Mouse (Mus musculus) thymus, adult 2 months (tissue): ENCODE data around the gene Cap2. TPM values are rescaled to one million over a fixed set of nuclear protein-coding genes. Genes with fewer than 3 reads are reported as not detected.
A peak's percentile ranks its signal among the peaks of the same experiment; 100 is the strongest.

Experiments used
- DNase-seq: peaks from one replicate; pipeline ENCODE4 v3.0.0; 2021
- H3K27ac ChIP-seq: fragments of 200-500 bp; 2 replicates; pipeline ENCODE4 v1.5.1; 2012; ENCODE audit warnings: low read length, control low read depth; ENCODE audit not compliant: control insufficient read depth, insufficient read depth
- H3K27me3 ChIP-seq: fragments of 200-500 bp; 2 replicates; pipeline ENCODE4 v1.6.1; 2012; ENCODE audit warnings: mild to moderate bottlenecking, low read length, moderate library complexity, mixed read lengths; ENCODE audit not compliant: control insufficient read depth, insufficient read depth
- H3K36me3 ChIP-seq: fragments of 200-500 bp; 2 replicates; pipeline ENCODE4 v1.6.1; 2012; ENCODE audit warnings: mild to moderate bottlenecking, low read length, moderate library complexity; ENCODE audit not compliant: control insufficient read depth, insufficient read depth
- H3K4me1 ChIP-seq: fragments of 200-500 bp; replicated peaks from 2 replicates; pipeline ENCODE4 v1.6.1; 2012; ENCODE audit warnings: low read length; ENCODE audit not compliant: control insufficient read depth, insufficient read depth
- H3K4me3 ChIP-seq: fragments of 200-500 bp; 2 replicates; pipeline ENCODE4 v1.5.1; 2012; ENCODE audit warnings: mild to moderate bottlenecking, low read length, control low read depth, moderate library complexity; ENCODE audit not compliant: control insufficient read depth, insufficient read depth
- CTCF ChIP-seq: fragments of 200-500 bp; IDR thresholded peaks from 2 replicates; pipeline ENCODE4 v1.5.1; 2012; ENCODE audit warnings: mild to moderate bottlenecking, control low read depth, low read length, moderate library complexity, borderline replicate concordance; ENCODE audit not compliant: control insufficient read depth, poor library complexity, insufficient read depth; ENCODE audit errors: extremely low read depth
- POLR2A ChIP-seq: fragments of 200-500 bp; IDR thresholded peaks from 2 replicates; pipeline ENCODE4 v1.6.1; 2012; ENCODE audit warnings: mild to moderate bottlenecking, low read length, control low read depth, moderate library complexity; ENCODE audit not compliant: control insufficient read depth, poor library complexity, insufficient read depth; ENCODE audit errors: extremely low read depth
- WGBS: fragments of 180-500 bp; shearing (Covaris S2); methylation state at CpG from one replicate; pipeline ENCODE4 v1.1.7; 2018; 5-methylcytosine and 5-hydroxymethylcytosine counted together
- polyA plus RNA-seq: library from polyadenylated mRNA; depleted of rRNA; stranded (reverse); fragments of >200 nt; gene quantifications from 2 replicates; pipeline ENCODE4 v1.2.3, GENCODE M21; 2012

The Cap2 gene
- polyA plus RNA-seq, 1 experiment, result 12.9 TPM

DNA sequence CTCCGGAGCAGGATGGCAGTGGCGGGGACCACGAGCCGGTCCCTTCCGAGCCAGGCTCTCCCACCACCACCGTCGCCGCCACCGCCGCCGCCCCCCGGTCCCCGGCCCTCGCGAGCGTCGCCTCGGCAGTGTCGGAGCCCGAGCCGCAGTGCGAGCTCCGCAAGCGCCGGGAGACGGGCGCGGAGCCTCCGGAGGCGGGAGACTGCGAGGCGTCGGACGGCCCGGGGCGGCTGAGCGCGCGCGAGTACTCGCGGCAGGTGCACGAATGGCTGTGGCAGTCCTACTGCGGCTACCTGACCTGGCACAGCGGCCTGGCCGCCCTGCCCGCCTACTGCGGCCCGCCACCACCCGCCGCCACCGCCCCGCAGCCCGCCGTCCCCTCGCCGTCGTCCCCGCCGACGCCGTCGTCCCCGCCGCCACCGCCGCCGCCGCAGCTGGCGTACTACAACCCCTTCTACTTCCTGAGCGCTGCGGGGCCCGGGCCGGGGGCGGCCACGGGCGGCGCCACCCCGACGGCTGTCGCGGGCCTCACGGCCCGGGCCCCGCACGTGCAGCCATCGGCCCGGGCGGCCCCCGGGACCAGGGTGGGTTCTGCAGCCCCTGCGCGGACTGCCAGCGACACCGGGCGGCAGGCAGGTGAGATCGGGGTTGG lies 168.1 kb downstream of the Cap2 start:
- DNase-seq, result peak; percentile 57
- Histone ChIP-seq H3K36me3 (peaks cover 18% of the 10 kb centered on the region), H3K27ac (no peak overlapping the region), H3K27me3 (no peaks in the 10 kb centered on the region), H3K4me3 (peak overlapping the region; percentile 68), H3K4me1 (0 out of 2 replicates have a peak, but pooled peaks cover 3% of the 10 kb centered on the region)
- TF ChIP-seq CTCF (no peak), POLR2A (no peak)
- 1% methylated on average over 94 of the region's 96 CpGs for WGBS

DNA sequence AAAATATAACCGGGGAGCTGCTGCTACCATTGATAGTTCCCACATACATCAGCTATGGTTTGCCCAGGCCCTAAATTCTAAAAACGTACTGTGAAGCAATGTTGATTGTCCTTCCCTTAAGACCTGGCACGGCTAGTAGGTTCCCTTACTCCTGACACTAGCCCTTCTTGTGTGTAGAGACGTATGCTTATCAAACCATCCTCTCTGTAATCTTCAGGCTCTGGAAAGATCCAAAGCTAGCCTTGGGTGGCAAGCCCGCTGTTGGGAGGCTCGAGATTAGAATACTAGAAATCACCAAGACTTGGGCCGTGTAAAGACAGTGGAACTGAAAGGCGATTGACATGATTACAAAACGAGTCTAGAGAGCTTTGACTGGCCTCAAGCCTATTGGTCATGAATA lies 168.9 kb downstream of the Cap2 start:
- no peaks in the 10 kb centered on the region for H3K27me3 ChIP-seq
- no peak overlapping the region for H3K27ac ChIP-seq
- DNase-seq, result no peak
- no peak overlapping the region for H3K4me3 ChIP-seq
- 0 out of 2 replicates have a peak, but pooled peaks cover 3% of the 10 kb centered on the region for H3K4me1 ChIP-seq
- no peak for TF ChIP-seq CTCF
- 77% methylated on average over 9 of the region's 9 CpGs for WGBS
- peaks cover 24% of the 10 kb centered on the region for H3K36me3 ChIP-seq

DNA sequence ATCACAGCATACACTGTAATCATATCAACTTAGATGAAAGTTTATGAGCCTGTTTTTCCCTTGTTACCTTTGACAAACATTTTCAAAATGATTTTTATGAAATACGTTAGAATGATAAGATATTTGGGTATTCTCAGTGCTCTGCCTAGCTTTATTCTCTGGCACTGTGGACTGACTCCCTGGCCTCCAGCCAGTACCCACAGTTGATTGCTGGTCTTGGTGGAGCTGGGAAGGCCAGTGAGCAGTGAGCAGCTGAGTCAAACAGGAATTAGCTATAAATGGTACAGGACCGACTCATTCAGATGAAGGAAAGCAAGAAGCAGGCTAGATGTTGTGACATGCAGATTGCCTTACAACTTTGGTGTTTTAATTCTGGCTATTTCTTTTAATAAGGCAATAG lies 173.0 kb downstream of the Cap2 start:
- TF ChIP-seq CTCF, result no peak
- TF ChIP-seq POLR2A, result no peak
- Histone ChIP-seq H3K27ac (no peak overlapping the region), H3K4me1 (0 out of 2 replicates have a peak, but pooled peaks cover 3% of the 10 kb centered on the region), H3K27me3 (no peaks in the 10 kb centered on the region), H3K4me3 (no peak overlapping the region), H3K36me3 (peaks cover 44% of the 10 kb centered on the region)
- DNase-seq, result no peak
- WGBS, result 89% methylated on average over 2 of the region's 2 CpGs

DNA sequence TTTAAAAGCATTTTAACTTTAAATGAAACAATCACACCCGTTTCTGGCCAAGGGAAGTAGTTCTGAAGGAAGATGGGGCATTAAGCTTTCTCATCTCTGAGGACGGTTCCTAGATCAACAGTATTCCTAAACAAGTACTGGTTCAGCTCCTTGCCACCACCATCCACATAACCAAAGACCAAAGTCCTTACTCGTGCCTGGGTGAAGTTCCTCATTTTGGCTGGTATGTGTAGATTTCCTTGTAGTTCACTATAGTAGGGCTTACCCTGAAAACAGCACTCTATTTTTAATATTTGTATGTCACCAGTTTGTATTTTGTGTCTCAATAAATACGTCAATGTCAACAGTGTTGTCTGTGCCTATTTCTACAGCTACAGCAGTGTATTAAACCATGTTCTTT lies 176.1 kb downstream of the Cap2 start:
- 87% methylated on average over 4 of the region's 4 CpGs for WGBS
- no peak for DNase-seq

DNA sequence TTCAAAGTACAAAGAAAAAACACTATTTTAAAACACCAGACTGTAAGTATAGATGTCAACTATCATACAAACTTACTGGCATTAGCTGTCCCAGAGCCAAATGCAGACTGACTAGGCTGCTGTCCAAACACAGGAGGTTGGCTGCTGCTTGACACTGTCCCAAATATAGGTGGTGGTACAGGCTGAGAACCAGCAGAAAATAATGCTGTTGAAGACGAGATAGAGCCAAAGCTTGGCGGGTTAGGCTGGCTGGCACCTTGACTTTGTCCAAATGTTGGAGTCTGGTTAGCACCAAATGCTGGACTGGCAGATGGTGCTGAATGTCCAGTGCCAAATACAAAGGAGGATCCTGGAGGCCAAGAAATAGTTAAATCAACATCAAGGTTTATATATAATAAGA lies 181.3 kb downstream of the Cap2 start:
- Histone ChIP-seq H3K27ac (no peak overlapping the region), H3K36me3 (peaks cover 72% of the 10 kb centered on the region), H3K4me1 (no peaks in the 10 kb centered on the region), H3K4me3 (no peak overlapping the region), H3K27me3 (no peaks in the 10 kb centered on the region)
- 94% methylated on average over 2 of the region's 2 CpGs for WGBS
- no peak for TF ChIP-seq CTCF
- no peak for TF ChIP-seq POLR2A
- no peak for DNase-seq

More for the DNA sequence above, 176.1 kb downstream of the Cap2 start:
- H3K27ac ChIP-seq, result no peak overlapping the region
- no peaks in the 10 kb centered on the region for H3K4me1 ChIP-seq
- no peak overlapping the region for H3K4me3 ChIP-seq
- TF ChIP-seq CTCF (no peak), POLR2A (no peak)
- no peaks in the 10 kb centered on the region for H3K27me3 ChIP-seq
- peaks cover 66% of the 10 kb centered on the region for H3K36me3 ChIP-seq

DNA sequence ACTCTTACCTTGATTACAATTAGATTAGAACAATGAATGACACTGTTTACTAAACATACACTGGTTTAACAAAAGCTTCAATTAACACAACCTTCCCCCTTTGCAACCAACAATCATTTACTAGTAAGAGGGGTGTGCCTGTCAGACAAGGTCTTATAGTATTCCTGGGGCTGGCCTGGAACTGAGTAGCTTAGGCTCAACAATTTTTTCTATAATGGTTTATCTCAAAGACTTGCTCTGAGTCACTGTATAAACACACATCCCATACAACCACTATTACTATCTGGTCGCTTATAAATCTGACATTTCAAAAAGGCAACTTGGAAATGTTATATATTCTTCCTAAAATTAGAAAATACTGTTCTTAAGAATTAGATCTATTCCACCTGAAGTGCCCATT lies 181.7 kb downstream of the Cap2 start:
- Histone ChIP-seq H3K36me3 (peaks cover 72% of the 10 kb centered on the region), H3K27me3 (no peaks in the 10 kb centered on the region), H3K4me1 (no peaks in the 10 kb centered on the region), H3K27ac (no peak overlapping the region), H3K4me3 (no peak overlapping the region)
- DNase-seq, result no peak
- TF ChIP-seq CTCF (no peak), POLR2A (no peak)
- WGBS, result 100% methylated on average over 1 of the region's 1 CpGs

DNA sequence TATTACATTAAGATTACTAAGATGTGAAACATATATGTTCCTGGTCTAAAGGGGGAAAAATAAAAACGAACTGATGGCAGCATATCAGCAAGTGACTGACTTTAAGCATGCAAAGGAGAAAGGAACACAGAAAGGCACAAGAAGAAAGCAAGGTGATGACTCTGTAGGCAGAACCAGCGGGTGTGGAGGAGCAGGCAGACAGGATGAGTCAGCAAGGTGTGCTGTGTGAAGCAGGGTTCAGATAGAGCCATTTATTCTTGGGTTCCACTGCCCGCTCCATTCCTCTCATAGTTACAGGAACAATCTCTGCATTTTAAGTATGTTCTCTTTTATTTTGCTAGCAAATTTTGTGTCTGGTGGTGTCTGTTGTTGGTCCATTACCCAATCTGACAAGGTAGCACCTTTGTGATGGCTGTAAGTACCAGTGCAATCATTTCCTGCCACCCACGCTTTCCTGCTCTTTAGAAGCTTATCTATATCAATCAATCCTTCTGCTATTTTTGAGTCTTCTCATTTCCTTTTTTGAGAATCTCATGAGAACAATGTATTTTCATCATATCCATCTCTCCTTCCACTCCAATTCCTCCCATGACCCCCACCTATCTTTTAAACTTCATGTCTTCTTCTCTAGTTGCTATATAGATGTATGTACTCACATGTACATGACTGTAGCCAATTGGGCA lies 189.1 kb downstream of the Cap2 start:
- Histone ChIP-seq H3K4me3 (no peak overlapping the region), H3K27ac (0 out of 2 replicates have a peak overlapping the region, but pooled peaks have one; percentile 9), H3K36me3 (peaks cover 59% of the 10 kb centered on the region), H3K4me1 (no peaks in the 10 kb centered on the region), H3K27me3 (no peaks in the 10 kb centered on the region)
- WGBS, result 55% methylated on average over 4 of the region's 4 CpGs
- DNase-seq, result peak; percentile 8
- TF ChIP-seq POLR2A (no peak), CTCF (no peak)
